Mouse (Mus musculus): ENCODE measurements around the gene Brd4. TPM values are rescaled to one million over a fixed set of nuclear protein-coding genes. Genes with fewer than 3 reads are reported as not detected.

The Brd4 gene
- polyA plus RNA-seq, 1 experiment = 80.7 TPM

DNA sequence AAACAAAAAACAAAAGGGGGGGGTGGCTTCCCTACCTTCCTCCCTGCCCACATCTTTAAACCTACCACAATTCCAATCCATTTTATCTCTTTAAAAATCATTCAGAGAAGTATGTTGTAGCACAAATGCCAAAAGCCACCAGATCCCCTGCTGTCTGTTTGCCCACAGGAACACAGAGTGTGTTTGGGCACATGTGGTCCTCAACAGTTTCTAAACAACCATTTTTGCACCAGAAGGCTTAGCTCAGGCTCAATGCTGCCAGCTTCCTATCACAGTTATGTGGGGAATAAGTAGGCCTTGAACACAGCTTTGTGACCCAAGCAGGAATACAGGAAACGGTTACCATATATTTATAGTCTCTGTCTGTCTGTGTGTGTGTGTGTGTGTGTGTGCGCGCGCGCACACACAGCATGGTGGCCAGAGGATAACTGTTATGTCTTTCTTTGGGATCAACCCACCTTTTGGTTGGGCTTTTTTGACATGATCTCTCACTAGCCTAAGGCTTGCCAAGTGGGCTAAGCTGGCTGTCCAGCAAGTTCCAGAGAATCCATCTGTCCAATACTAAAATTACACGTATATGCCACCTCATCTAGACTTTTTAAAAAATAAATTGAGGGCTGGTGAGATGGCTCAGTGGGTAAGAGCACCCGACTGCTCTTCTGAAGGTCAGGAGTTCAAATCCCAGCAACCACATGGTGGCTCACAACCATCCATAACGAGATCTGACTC, 21.5 kb downstream of the Brd4 start:
- TF ChIP-seq POLR2A (IDR thresholded peaks at IDR 0.05; ENCODE audit: low read depth, low read length) = no peak
- TF ChIP-seq CTCF (IDR thresholded peaks at IDR 0.05; ENCODE audit: borderline replicate concordance, insufficient read depth, low read length) = no peak
- Histone ChIP-seq H3K27ac (ENCODE audit: insufficient read depth, low read length) (no peak overlapping the region), H3K4me1 (ENCODE audit: control insufficient read depth, insufficient read depth, low read length) (peaks cover 3% of the 10 kb centered on the region; the same call in 1 of the 2 replicates), H3K4me3 (ENCODE audit: insufficient read depth, low read length) (no peak overlapping the region)

DNA sequence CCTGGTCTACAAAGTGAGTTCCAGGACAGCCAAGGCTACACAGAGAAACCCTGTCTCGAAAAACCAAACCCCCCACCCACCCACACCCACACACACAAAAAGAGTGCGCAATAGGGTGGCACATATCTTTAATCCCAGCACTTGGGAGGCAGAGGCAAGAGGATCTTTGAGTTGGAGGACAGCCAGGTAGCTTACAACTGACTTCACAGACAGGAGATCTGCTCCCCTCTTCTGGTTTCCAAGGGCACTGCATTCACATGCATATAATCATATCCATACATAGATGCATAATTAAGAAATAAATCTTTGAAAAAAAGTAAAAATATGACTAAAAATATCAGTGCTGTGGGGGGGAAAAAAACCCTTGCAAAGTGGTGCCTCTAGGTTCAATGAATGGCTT, 25.7 kb downstream of the Brd4 start:
- Histone ChIP-seq H3K4me1 (ENCODE audit: control insufficient read depth, insufficient read depth, low read length) (no peaks in the 10 kb centered on the region), H3K4me3 (ENCODE audit: insufficient read depth, low read length) (no peak overlapping the region), H3K27ac (ENCODE audit: insufficient read depth, low read length) (no peak overlapping the region)
- TF ChIP-seq POLR2A (IDR thresholded peaks at IDR 0.05; ENCODE audit: low read depth, low read length) (no peak), CTCF (IDR thresholded peaks at IDR 0.05; ENCODE audit: borderline replicate concordance, insufficient read depth, low read length) (no peak)

- no peak overlapping the region for H3K4me3 ChIP-seq (ENCODE audit: insufficient read depth, low read length)
- TF ChIP-seq CTCF (IDR thresholded peaks at IDR 0.05; ENCODE audit: borderline replicate concordance, insufficient read depth, low read length) = no peak
- TF ChIP-seq POLR2A (IDR thresholded peaks at IDR 0.05; ENCODE audit: low read depth, low read length) = no peak
- no peak overlapping the region for H3K27ac ChIP-seq (ENCODE audit: insufficient read depth, low read length)
- no peaks in the 10 kb centered on the region; the same call in 1 of the 2 replicates for H3K4me1 ChIP-seq (ENCODE audit: control insufficient read depth, insufficient read depth, low read length)
Observed at GRCm38 (mm10) chr17:32257944-32258343, 26.6 kb downstream of the Brd4 start.

GRCm38 (mm10) chr17:32257452-32257851, 27.1 kb downstream of the Brd4 start:
- Histone ChIP-seq H3K4me1 (ENCODE audit: control insufficient read depth, insufficient read depth, low read length) (no peaks in the 10 kb centered on the region; the same call in 1 of the 2 replicates), H3K4me3 (ENCODE audit: insufficient read depth, low read length) (no peak overlapping the region), H3K27ac (ENCODE audit: insufficient read depth, low read length) (no peak overlapping the region)
- TF ChIP-seq POLR2A (IDR thresholded peaks at IDR 0.05; ENCODE audit: low read depth, low read length) = no peak
- TF ChIP-seq CTCF (IDR thresholded peaks at IDR 0.05; ENCODE audit: borderline replicate concordance, insufficient read depth, low read length) = no peak

- H3K4me3 ChIP-seq (ENCODE audit: insufficient read depth, low read length) = no peak overlapping the region
- TF ChIP-seq POLR2A (IDR thresholded peaks at IDR 0.05; ENCODE audit: low read depth, low read length) (no peak), CTCF (IDR thresholded peaks at IDR 0.05; ENCODE audit: borderline replicate concordance, insufficient read depth, low read length) (no peak)
- H3K4me1 ChIP-seq (ENCODE audit: control insufficient read depth, insufficient read depth, low read length) = peaks cover 2% of the 10 kb centered on the region; the same call in 1 of the 2 replicates
- H3K27ac ChIP-seq (ENCODE audit: insufficient read depth, low read length) = no peak overlapping the region
Observed at GRCm38 (mm10) chr17:32256896-32257295, 27.6 kb downstream of the Brd4 start.

DNA sequence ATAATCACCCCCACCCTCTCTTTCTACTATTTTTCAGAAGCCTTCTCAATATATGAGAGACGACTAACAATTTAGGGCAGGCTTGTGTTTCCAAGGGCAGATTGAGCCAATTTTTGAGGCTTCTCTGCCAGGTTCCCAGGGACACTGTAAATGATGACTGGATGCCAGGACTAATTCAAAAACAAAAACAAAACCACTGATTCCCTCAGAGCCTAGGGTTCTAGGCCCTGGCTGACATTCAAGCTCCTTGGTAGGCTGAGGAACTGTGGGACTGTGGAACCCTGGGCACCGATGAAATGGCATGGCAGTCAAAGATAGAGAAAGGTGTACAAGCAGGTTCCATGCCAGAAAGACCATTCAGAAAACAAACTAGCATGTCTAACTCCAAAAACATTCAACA, 31.3 kb downstream of the Brd4 start:
- TF ChIP-seq POLR2A (IDR thresholded peaks at IDR 0.05; ENCODE audit: low read depth, low read length) = no peak
- TF ChIP-seq CTCF (IDR thresholded peaks at IDR 0.05; ENCODE audit: borderline replicate concordance, insufficient read depth, low read length) = no peak
- peak overlapping the region; percentile 26; the same call in 1 of the 2 replicates for H3K27ac ChIP-seq (ENCODE audit: insufficient read depth, low read length)

DNA sequence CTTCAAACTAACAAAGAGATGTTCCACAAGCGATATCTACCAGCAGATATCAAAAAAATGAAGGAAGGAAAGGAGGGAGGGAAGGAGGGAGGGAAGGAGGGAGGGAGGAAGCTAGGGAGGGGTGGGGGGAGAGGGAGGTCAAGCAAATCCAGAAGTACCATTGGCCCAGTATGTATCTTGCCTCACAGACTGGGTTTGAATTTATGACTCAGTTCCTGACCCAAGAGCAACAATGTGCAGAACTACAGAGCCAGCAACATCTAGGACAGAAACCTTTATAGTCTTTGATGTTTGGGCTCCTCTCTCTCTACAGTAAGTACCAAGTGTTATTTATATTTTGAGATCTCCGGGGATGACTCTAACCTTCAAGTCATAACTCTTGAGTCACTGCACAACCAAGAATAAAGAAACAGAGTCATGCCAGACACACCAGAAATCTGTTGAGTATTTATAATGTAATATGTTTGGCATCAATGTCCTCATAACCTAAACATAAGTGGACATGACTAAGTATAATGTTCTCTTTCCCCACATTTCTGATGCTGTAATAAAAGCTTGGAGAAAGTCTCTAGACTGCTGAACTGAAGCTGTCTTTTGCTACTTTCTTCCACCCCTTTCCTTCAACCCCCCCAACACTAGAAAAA, 32.6 kb downstream of the Brd4 start:
- peaks cover 7% of the 10 kb centered on the region for H3K4me1 ChIP-seq (ENCODE audit: control insufficient read depth, insufficient read depth, low read length)
- TF ChIP-seq CTCF (IDR thresholded peaks at IDR 0.05; ENCODE audit: borderline replicate concordance, insufficient read depth, low read length) (no peak), POLR2A (IDR thresholded peaks at IDR 0.05; ENCODE audit: low read depth, low read length) (no peak)
- H3K4me3 ChIP-seq (ENCODE audit: insufficient read depth, low read length) = no peak overlapping the region
- peak overlapping the region; percentile 73; the same call in 1 of the 2 replicates for H3K27ac ChIP-seq (ENCODE audit: insufficient read depth, low read length)

More for the DNA sequence above, 31.3 kb downstream of the Brd4 start:
- Histone ChIP-seq H3K4me1 (ENCODE audit: control insufficient read depth, insufficient read depth, low read length) (peaks cover 7% of the 10 kb centered on the region), H3K4me3 (ENCODE audit: insufficient read depth, low read length) (no peak overlapping the region)

DNA sequence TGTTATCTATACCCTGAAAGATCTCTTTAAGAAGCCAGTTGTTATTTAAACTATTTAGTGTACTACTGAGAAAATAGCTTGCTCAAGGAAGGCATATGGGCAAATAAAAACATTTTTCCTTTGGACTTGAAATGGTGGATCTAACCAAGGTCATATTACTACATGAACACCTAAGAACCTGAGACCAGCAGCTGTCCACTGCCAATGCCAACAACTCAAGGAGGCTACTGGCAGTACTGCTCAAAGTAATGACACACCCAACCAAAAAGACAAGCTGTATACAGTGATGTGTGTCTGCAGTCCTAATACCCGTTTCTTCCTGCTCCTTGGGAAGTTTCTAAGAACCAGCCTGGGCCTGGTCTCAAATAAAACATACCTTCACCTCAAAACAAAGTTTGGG, 34.5 kb downstream of the Brd4 start:
- Histone ChIP-seq H3K4me1 (ENCODE audit: control insufficient read depth, insufficient read depth, low read length) (peaks cover 12% of the 10 kb centered on the region), H3K4me3 (ENCODE audit: insufficient read depth, low read length) (no peak overlapping the region), H3K27ac (ENCODE audit: insufficient read depth, low read length) (no peak overlapping the region)
- TF ChIP-seq POLR2A (IDR thresholded peaks at IDR 0.05; ENCODE audit: low read depth, low read length) (no peak), CTCF (IDR thresholded peaks at IDR 0.05; ENCODE audit: borderline replicate concordance, insufficient read depth, low read length) (no peak)

GRCm38 (mm10) chr17:32248192-32248591, 36.3 kb downstream of the Brd4 start:
- Histone ChIP-seq H3K4me3 (ENCODE audit: insufficient read depth, low read length) (no peak overlapping the region), H3K4me1 (ENCODE audit: control insufficient read depth, insufficient read depth, low read length) (peaks cover 12% of the 10 kb centered on the region), H3K27ac (ENCODE audit: insufficient read depth, low read length) (no peak overlapping the region)
- TF ChIP-seq CTCF (IDR thresholded peaks at IDR 0.05; ENCODE audit: borderline replicate concordance, insufficient read depth, low read length) = no peak
- TF ChIP-seq POLR2A (IDR thresholded peaks at IDR 0.05; ENCODE audit: low read depth, low read length) = no peak

- no peak for TF ChIP-seq POLR2A (IDR thresholded peaks at IDR 0.05; ENCODE audit: low read depth, low read length)
- no peak for TF ChIP-seq CTCF (IDR thresholded peaks at IDR 0.05; ENCODE audit: borderline replicate concordance, insufficient read depth, low read length)
- H3K27ac ChIP-seq (ENCODE audit: insufficient read depth, low read length) = no peak overlapping the region
- no peak overlapping the region for H3K4me3 ChIP-seq (ENCODE audit: insufficient read depth, low read length)
- H3K4me1 ChIP-seq (ENCODE audit: control insufficient read depth, insufficient read depth, low read length) = peaks cover 12% of the 10 kb centered on the region
Observed at GRCm38 (mm10) chr17:32247616-32248015, 36.9 kb downstream of the Brd4 start.

Measured in embryonic fibroblast, embryonic 13.5 days (primary cell).